Mouse (Mus musculus): ENCODE data around the gene Celf6.

Celf6 gene

GRCm38 (mm10) chr9:59577844-59578504 is at the start of gene Celf6:
Gene Celf6 (plus strand): TSS chr9:59577917.
- in situ Hi-C loops (cut with MboI, MseI) = no loop called here

- in situ Hi-C loops (cut with MboI, MseI) = no loop called here
Observed at GRCm38 (mm10) chr9:59528274-59528673, 49.4 kb upstream of the Celf6 start.

- in situ Hi-C loops (cut with MboI, MseI) = no loop called here
Observed at GRCm38 (mm10) chr9:59531645-59532044, 46.1 kb upstream of the Celf6 start.

- in situ Hi-C loops (cut with MboI, MseI) = no loop called here
Observed at GRCm38 (mm10) chr9:59533422-59533821, 44.3 kb upstream of the Celf6 start.

- in situ Hi-C loops (cut with MboI, MseI) = no loop called here
Observed at GRCm38 (mm10) chr9:59533889-59534288, 43.8 kb upstream of the Celf6 start.

- in situ Hi-C loops (cut with MboI, MseI) = no loop called here
Observed at GRCm38 (mm10) chr9:59537651-59538050, 40.1 kb upstream of the Celf6 start.

GRCm38 (mm10) chr9:59539441-59540137 is 38.1 kb upstream of the Celf6 start, which contains the start of the genes Hexa and Tmem202:
Gene Hexa (plus strand): TSS chr9:59539540.
Gene Tmem202 (minus strand): TSS chr9:59539847.
- in situ Hi-C loops (cut with MboI, MseI) = no loop called here

- in situ Hi-C loops (cut with MboI, MseI) = no loop called here
Observed at GRCm38 (mm10) chr9:59541617-59542016, 36.1 kb upstream of the Celf6 start.

GRCm38 (mm10) chr9:59542766-59543324 is 34.9 kb upstream of the Celf6 start:
- in situ Hi-C loops (cut with MboI, MseI) = no loop called here

- in situ Hi-C loops (cut with MboI, MseI) = no loop called here
Observed at GRCm38 (mm10) chr9:59544739-59545138, 33.0 kb upstream of the Celf6 start.

- in situ Hi-C loops (cut with MboI, MseI) = no loop called here
Observed at GRCm38 (mm10) chr9:59547869-59548268, 29.8 kb upstream of the Celf6 start.

GRCm38 (mm10) chr9:59548961-59549487 is 28.7 kb upstream of the Celf6 start:
- in situ Hi-C loops (cut with MboI, MseI) = no loop called here

- in situ Hi-C loops (cut with MboI, MseI) = no loop called here
Observed at GRCm38 (mm10) chr9:59550077-59550476, 27.6 kb upstream of the Celf6 start.

GRCm38 (mm10) chr9:59551017-59551416 is 26.7 kb upstream of the Celf6 start:
- in situ Hi-C loops (cut with MboI, MseI) = no loop called here

GRCm38 (mm10) chr9:59551620-59552031 is 26.1 kb upstream of the Celf6 start:
- in situ Hi-C loops (cut with MboI, MseI) = no loop called here

- in situ Hi-C loops (cut with MboI, MseI) = no loop called here
Observed at GRCm38 (mm10) chr9:59552610-59553009, 25.1 kb upstream of the Celf6 start.

- in situ Hi-C loops (cut with MboI, MseI) = no loop called here
Observed at GRCm38 (mm10) chr9:59553719-59554118, 24.0 kb upstream of the Celf6 start.

- in situ Hi-C loops (cut with MboI, MseI) = no loop called here
Observed at GRCm38 (mm10) chr9:59565600-59565999, 12.1 kb upstream of the Celf6 start.

GRCm38 (mm10) chr9:59567111-59567510 is 10.6 kb upstream of the Celf6 start:
- in situ Hi-C loops (cut with MboI, MseI) = no loop called here

GRCm38 (mm10) chr9:59571852-59572251 is 5.9 kb upstream of the Celf6 start:
- in situ Hi-C loops (cut with MboI, MseI) = no loop called here

GRCm38 (mm10) chr9:59577401-59577800 is 316 bp upstream of the Celf6 start:
- in situ Hi-C loops (cut with MboI, MseI) = no loop called here

GRCm38 (mm10) chr9:59578505-59578867 is 769 bp downstream of the Celf6 start:
- in situ Hi-C loops (cut with MboI, MseI) = no loop called here

Data from regulatory T cell (primary cell).